Mouse (Mus musculus) B cell, adult (primary cell): ENCODE measurements around the gene Csf3. TPM values are rescaled to one million over a fixed set of nuclear protein-coding genes. Genes with fewer than 3 reads are reported as not detected.

Experiments
- total RNA-seq: library from RNA; stranded (reverse); gene quantifications from 4 replicates; pipeline ENCODE4 v1.2.4, GENCODE M21; 2023; ENCODE audit not compliant: inconsistent age

The Csf3 gene
- 0.36 TPM in 1 of 4 replicates, not detected in the others for total RNA-seq

GRCm38 (mm10) chr11:98701213-98701670, at the start of gene Csf3:
Gene Csf3 (plus strand): TSS chr11:98701263.

GRCm38 (mm10) chr11:98664091-98664490, 37.0 kb upstream of the Csf3 start, which contains the start of gene Gsdma:
Gene Gsdma (plus strand): TSS chr11:98664351.

GRCm38 (mm10) chr11:98681786-98682745, 19.0 kb upstream of the Csf3 start, which contains the start of gene Psmd3:
Gene Psmd3 (plus strand): TSS chr11:98682554.

GRCm38 (mm10) chr11:98729119-98729588, 28.1 kb downstream of the Csf3 start, which contains the start of gene Med24:
Gene Med24 (minus strand): TSS chr11:98729435.

GRCm38 (mm10) chr11:98740393-98741050, 39.5 kb downstream of the Csf3 start, which contains the start of gene Thra:
Gene Thra (plus strand): TSS chr11:98740638.

Other genes starting within 250 kb of the Csf3 start
- 550 to 623 TPM (median 617 TPM) in 4 replicates for gene Ikzf3, start 155.2 kb upstream of the Csf3 start, total RNA-seq
- gene Zpbp2, start 150.2 kb upstream of the Csf3 start, total RNA-seq = 4.3 to 8.2 TPM (median 5.8 TPM) in 4 replicates
- 16.5 to 19.2 TPM (median 17.5 TPM) in 4 replicates for gene Ormdl3, start 113.9 kb upstream of the Csf3 start, total RNA-seq
- not detected in 4 replicates for gene Lrrc3c, start 103.0 kb upstream of the Csf3 start, total RNA-seq
- 26.2 to 32.0 TPM (median 31.6 TPM) in 4 replicates for gene Gm12355, start 75.6 kb upstream of the Csf3 start, total RNA-seq
- not detected in 4 replicates for gene Gsdma3, start 74.9 kb upstream of the Csf3 start, total RNA-seq
- gene Gsdma2, start 54.5 kb upstream of the Csf3 start, total RNA-seq = not detected in 4 replicates
- not detected in 4 replicates for gene Gsdma, start 36.9 kb upstream of the Csf3 start, total RNA-seq
- gene Psmd3, start 18.7 kb upstream of the Csf3 start, total RNA-seq = 74.6 to 80.5 TPM (median 76.7 TPM) in 4 replicates
- gene Med24, start 28.2 kb downstream of the Csf3 start, total RNA-seq = 85.6 to 113 TPM (median 92.5 TPM) in 4 replicates
- gene Thra, start 39.4 kb downstream of the Csf3 start, total RNA-seq = 5.6 to 7.6 TPM (median 6.6 TPM) in 4 replicates
- gene Nr1d1, start 74.1 kb downstream of the Csf3 start, total RNA-seq = 1.4 to 1.9 TPM (median 1.7 TPM) in 4 replicates
- 125 to 131 TPM (median 128 TPM) in 4 replicates for gene Msl1, start 94.3 kb downstream of the Csf3 start, total RNA-seq
- gene Casc3, start 103.6 kb downstream of the Csf3 start, total RNA-seq = 88.0 to 101 TPM (median 93.5 TPM) in 4 replicates
- 1.3 to 5.0 TPM (median 3.4 TPM) in 4 replicates for gene Rapgefl1, start 135.5 kb downstream of the Csf3 start, total RNA-seq
- 38.7 to 46.7 TPM (median 44.6 TPM) in 4 replicates for gene Wipf2, start 162.4 kb downstream of the Csf3 start, total RNA-seq
- 2.3 to 3.0 TPM (median 2.6 TPM) in 4 replicates for gene Cdc6, start 206.5 kb downstream of the Csf3 start, total RNA-seq
- 86.9 to 113 TPM (median 104 TPM) in 4 replicates for gene Rara, start 226.6 kb downstream of the Csf3 start, total RNA-seq